Mouse (Mus musculus) granulocyte monocyte progenitor cell, adult 5-6 weeks (primary cell): ENCODE results near the gene Tenm2. TPM values are rescaled to one million over a fixed set of nuclear protein-coding genes. Genes with fewer than 3 reads are reported as not detected.

ENCODE experiments used
- ATAC-seq: replicated peaks from 2 replicates; pipeline ENCODE4 v1.8.0; 2016; ENCODE audit warnings: mild to moderate bottlenecking, moderate TSS enrichment, inconsistent platforms; ENCODE audit not compliant: poor library complexity, severe bottlenecking
- total RNA-seq, 2 experiments: library from RNA; stranded (forward) in 1 of 2; stranded (reverse) in 1 of 2; fragments of 200-712, 200-1000 nt in 1 of 2; fragments of >200 nt in 1 of 2; fragmentation: Nextera tagmentation in 1 of 2; gene quantifications; 2 replicates each; pipeline ENCODE4 v1.2.3; 2014 to 2017

Tenm2 gene
- total RNA-seq, 2 experiments from 2014 or later = not detected

DNA sequence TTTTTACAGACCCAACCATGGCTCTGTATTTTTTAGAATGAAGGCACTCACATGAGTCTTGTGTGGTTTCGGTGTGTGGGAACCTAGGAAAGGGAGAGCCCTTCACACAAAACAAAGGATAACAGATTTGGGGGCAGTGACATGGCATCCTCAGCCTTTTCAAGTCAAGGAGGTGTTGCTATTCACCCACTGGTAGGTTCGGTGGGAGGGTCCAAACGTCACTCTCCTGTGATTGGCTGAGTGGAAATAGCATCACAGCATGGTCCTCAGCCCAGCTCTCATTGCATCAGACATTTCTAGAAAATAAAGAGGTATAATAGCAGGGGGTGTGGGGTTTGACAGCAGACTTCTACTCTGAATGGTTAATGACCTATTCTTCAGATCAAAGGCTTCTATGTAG, 534.8 kb downstream of the Tenm2 start:
- ATAC-seq = no peak

DNA sequence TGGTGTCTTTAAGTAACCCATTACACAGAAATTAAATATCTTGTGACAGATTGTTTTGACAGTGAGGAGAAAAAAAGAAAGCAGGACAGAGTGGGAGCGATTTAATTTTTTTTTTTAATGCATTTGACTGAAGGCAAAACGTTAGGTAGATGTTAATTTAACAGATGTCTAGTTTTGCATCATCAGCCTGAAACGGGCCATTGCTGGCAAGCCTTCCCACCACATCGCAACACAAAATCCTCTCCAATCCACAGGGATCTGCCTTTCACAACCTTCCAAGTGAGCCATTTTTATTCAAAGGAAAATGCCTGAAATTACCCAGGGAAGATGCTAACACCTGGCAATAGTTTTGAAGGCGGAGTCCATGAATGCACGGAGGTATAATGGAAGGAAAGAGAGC, 535.6 kb downstream of the Tenm2 start:
- ATAC-seq = no peak

DNA sequence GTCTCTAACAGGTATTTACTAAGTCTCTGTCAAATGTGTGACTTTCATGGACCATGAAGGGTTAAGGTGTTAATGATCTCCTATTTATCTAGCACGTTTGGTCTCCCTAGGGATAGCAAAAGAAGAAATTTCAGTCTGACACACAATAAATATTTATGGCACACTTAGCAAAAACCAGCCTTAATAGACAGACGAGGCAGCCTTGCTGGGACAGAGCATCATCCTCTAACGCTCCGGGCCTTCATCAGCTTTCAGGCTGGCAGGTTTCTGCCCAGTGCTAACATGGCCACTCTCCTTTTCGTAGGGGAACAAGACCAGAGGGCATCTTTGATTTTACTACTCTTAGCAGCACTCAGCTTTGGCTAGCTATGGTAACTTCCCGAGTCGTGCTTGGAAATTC, 537.5 kb downstream of the Tenm2 start:
- ATAC-seq = no peak

DNA sequence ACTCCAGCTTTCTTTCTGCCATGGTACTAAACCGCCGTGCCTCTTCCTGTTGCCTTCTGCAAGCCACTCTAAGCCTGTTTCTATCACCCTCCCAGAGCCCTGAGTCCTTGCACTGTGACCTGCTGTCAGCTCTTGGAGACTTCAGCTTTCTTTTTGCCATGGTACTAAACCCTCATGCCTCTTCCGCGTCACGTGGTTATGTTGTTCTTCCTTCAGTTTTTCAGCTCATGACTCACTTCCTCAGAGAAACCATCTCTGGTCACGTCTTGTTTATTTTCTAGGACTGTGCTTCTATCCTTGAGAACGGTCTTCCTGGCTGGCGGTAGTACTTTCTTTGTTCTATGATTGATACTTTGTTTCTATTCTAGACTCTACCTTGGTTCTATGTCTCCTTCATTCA, 537.9 kb downstream of the Tenm2 start:
- no peak for ATAC-seq

DNA sequence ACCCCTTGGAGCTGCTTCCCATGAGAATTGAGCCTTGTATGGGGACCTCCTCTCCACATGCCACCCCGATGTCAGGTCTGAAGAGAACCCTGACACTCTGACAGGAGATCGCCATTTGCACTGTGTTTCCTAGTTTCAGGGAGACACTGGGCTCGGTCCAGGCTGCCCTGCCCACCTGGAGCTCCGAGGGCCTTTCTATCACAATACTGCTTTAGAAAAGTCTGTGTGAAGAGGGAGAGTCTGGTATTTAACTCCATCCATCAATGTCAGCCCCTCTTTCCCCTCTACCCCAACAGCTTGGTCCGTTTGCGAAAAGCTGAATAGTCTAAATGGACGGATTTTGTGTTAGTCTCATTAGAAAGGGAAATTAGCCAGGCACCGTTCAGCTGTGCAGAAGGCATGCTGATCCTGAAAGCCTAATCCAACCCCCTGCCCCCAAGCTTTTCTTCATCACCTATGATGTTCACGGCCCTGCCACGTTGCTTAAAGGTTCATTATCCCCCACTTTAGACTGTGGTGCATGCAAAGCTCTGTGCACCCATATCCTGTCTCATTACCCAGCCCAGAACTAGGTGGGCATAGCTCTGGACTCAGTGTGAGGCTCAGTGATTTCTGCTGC, 538.6 kb downstream of the Tenm2 start:
- ATAC-seq = no peak

DNA sequence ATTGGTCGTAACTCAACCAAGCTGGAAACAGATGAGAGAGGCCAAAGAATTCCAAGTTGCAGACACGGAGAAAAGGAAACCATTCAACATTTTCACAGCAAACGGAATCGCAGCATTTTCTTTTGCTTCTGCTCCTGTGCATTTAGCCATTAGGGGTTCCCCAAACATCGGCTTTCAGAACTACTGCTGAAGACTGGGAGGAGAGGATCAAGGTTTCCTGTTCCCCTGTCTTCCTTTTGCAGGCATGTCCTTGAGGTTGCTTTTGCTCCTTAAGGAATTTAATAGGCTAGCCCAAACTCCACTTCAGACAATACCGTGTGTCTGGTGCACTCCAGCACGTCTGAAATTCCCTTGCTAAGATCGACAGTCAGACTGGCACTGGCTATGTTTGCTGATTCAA, 541.0 kb downstream of the Tenm2 start:
- ATAC-seq = no peak

DNA sequence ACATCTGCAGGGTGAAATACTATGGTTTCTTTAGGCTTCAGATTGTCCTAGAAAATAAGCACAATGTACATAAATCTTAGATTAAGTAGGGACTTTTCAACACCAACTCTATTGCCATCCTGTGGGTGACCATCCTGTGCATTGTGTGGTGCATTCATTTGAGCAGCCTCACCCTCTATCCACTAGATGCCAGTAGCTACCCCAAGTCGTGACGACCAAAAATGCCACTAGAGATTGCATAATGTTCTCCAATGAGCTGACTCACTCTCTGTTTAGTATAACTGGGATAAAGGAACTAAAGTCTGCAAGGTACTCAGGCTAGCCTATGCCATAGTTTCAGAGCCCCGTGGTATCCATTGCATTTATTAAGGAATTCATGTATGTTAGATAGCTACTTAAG, 543.1 kb downstream of the Tenm2 start:
- no peak for ATAC-seq

DNA sequence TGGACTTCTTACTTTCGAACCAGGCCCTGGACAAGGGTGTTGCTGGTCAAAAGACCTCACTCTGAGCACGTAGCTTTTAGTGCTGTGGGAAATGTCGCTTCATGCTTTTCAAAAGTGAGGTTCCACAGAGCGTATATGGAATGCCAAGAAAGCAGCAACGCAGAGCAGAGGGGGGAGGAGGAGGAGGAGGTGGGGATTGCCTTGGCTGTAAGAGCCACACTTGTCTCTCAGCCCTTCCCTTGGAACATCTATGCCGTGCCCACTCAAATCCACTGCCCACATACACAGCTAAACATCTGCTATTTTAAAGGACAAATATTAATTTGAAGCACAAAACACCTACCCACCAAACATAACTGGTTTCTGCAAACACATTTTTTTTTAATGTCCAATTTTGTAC, 544.9 kb downstream of the Tenm2 start:
- ATAC-seq = no peak

DNA sequence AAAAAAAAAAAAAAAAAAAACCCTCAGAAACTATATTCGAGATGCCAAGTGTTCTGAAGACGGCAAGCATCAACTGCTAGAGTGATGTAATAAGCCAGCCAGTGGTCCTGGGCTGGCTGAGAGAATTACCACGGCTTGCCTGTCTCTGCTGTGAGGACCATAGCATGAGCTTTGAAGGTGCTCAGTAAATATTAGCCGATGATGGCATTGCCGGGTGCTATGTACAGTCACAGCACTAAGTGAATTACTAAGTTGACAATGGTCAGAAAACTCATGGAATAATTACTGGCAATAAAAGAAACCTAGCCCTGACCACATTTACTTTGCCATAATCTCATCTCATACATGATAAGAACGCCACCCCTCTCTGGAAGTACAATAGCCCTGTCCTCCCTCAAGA, 549.5 kb downstream of the Tenm2 start:
- ATAC-seq = no peak

DNA sequence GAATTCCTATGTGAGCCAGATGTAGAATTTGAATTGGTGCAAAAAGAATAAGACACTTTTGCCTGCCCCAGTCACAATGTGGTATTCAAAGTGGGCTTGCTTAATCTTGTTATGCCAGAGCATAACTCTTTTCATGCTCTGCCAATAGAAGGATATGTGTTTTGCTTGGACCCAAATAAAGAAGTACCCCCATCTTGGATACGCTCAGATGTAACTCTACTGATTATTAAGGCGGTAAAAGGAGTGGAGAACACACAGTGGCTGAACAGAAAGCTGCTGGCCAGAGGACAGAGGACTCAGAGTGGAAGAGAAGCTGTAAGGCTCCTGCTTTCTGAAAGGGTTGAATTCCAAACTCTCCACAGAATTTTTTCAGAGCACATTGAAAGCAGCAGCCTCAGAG, 556.4 kb downstream of the Tenm2 start:
- no peak for ATAC-seq

DNA sequence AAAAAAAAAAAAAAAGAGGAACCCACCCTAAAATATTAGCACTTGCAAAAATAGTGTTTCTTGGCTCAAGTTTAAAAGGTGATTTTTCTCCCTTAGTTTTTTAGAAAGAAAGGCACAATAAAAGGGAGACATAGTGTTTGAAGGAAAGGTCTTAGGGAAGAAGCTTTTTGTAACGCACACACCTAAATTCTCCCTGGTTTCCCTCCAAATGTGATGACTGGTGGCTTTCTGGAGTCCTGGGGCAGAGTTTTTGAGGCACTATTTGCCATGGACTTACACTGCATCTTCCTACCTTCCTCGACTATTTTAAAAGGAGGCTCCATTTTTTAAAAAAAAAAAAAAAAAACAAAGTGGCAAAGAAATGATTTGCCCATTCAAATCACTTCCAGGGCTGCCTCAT, 557.2 kb downstream of the Tenm2 start:
- no peak for ATAC-seq

DNA sequence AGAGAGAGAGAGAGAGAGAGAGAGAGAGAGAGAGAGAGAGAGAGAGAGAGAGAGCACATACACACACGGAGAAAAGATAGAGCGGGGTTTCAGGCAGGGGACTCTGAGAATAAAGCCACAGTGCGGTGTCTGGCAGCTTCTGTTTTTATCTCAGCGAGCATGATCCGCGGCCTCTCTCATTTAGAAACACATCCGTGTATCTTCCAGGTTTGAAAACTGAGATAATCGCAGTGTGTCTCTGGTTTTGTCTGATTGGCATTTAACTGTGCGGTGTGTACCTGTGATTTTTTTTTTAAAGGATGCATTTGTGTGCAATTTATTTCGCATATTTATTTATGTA, 557.7 kb downstream of the Tenm2 start:
- ATAC-seq = no peak

DNA sequence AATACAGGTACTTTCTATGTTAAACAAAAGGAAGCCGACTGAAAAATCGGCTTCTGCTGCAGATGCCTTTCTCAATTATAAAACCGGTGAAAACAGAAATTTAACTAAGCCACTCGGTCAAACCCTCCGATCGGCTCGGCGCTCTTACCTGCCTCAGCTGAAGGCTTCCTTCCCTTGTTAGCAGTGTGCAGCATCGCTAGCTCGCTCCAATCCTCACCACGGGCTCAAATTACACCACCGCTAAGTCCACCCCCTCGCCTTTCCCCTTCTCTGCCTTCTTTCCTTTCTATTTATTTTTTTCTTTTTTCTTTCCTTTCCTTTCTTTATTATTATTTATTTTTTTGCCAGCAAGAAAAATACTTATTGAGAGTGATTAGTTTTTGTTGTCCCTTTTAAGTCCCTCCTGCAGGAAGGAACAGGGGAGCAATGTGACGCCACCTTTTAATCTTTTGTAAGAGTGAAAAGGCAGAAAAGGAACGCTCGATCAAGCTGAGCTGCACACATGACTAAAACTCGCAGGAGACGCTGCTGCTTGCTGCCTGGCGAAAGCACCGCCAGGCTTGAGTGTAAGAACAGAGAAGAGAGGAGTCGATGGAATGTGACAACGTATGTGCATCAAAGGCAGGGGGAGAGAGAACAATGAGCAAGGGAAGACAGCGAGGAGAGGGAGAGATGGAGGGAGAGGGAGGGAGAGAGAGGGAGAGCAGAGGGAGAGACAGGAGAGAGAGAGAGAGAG, 558.3 kb downstream of the Tenm2 start:
- ATAC-seq = no peak

DNA sequence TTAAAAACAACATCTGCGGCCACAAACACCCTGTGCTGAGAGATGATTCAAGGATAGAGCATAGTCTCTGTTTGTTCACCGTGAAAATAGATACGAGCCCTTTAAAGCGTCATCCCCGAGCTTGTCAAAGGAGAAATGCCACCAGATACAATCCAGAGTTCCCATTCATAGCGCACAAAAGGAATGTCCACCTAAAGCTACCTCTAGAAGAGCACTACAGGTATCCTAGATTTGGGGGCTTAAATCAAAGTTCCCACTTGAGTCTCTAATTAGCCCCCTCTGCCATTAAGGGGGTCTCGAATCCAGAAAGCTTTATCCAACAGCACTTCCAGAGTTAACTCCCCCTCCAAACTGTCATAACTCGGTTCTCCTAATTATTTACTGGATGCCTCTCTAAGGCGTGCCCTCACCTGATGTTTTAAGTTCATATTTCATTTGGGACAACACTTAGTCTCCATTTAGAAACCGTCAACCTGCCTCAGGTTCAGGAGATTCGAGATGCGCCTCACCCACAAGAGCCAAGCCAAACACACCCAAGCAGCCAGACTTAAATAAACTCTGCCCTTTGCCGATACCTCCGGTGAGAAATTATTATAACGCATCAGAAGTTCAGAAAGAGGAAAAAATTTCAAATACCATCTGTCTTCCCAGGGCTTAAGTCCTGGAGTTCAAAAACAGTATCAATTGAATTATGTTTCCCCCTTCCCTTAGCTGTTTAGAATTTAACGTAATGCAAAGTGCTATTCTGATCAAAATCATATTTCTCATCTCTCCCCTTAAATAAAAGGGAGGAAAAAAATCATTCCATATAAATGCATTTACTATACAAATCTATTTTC, 559.1 kb downstream of the Tenm2 start:
- ATAC-seq = no peak

DNA sequence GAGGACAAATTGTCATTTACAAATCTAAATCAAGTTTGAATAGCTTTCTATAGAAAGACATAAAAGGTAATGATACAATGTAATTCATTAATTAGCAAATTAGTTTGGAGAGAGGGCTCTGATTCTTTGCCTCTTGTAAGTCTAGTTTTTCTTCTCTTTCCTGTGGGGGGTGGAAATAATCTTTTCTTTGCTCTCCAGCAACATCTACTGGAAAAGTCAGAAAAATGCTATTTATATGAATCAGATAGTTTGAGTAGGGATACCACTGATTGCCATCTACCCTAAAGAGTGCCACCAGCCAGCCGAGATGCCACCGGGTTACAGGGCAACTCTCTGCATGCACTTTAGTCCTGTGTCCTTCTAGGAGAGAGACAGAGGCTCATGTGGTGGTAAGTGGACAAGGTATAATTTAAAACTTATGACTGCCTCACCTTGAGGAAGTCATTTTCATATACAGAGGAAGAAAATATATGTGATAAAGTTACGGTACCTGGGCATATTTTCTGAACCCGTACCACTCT, 560.8 kb downstream of the Tenm2 start:
- no peak for ATAC-seq

DNA sequence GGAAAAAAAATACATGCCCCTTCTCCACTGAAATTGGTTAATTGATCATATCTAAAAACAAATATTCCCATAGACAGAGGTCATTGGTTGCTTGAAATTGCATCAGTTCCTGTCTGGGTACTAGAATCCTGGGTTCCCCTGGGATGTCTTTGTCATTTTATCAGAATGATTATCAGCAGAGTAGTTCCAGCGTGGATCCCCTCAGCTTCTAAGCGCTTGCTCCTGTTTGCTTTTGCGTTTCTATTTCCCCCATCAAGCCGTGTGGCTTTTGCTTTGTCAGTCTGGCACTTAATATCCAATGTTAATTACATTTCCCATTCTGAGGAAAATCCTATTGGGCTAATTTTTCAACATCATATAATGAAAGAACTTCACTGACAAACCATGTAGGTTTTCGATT, 561.6 kb downstream of the Tenm2 start:
- ATAC-seq = no peak

DNA sequence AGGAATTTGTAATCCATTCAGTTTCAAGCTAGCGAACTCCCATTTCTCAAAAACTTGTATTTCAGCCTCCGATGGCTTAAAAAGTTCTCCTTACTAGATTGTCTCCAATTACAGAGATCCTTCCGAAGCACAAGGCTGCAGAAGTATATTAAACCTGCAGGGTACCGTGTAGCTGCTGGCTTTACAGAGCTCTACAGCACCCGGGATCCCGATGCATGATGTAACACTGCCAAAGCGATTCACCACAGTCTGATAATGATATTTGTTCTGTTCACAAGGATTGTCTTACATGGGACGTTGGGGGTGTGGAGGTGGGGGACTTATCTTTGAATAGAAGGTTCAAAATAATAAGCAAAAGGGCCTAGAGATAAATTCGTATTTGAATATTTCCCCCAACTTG, 564.6 kb downstream of the Tenm2 start:
- no peak for ATAC-seq

DNA sequence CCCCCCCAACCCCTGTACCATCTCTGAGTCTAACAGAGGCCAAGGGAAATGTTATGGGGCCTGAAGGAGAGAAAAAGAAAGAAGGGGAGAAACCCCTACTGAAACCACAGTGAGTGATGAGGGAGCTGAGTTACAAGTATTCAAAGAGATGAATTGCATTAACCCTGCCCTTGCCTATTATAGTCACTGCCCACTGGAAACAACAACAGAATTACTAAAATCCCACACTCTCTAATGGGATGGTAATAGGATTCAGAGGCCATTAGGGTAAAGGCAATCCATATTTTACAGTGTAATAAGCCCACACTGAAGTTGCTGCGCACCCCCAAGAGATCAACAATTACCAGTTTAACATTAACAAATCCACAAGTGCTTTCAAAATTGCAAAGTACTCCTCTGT, 571.7 kb downstream of the Tenm2 start:
- no peak for ATAC-seq

DNA sequence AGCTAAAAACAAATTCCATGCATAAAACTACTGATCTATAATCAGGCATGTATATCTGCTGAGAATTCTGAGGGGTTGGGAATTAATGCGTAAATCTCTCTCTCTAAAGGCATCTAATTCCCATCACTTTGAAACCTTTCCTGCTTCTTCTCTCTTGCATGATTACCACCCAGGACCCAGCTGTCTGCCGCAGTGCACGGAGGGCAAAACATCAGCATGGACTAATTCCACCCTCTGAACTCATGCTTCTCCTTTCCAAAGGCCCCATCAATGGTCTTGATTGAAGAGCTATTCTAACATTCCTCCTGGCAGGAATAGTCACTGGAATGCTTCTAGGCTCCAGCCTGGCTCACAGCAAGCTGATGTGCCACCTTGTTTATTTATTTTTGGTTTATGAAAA, 572.2 kb downstream of the Tenm2 start:
- no peak for ATAC-seq

DNA sequence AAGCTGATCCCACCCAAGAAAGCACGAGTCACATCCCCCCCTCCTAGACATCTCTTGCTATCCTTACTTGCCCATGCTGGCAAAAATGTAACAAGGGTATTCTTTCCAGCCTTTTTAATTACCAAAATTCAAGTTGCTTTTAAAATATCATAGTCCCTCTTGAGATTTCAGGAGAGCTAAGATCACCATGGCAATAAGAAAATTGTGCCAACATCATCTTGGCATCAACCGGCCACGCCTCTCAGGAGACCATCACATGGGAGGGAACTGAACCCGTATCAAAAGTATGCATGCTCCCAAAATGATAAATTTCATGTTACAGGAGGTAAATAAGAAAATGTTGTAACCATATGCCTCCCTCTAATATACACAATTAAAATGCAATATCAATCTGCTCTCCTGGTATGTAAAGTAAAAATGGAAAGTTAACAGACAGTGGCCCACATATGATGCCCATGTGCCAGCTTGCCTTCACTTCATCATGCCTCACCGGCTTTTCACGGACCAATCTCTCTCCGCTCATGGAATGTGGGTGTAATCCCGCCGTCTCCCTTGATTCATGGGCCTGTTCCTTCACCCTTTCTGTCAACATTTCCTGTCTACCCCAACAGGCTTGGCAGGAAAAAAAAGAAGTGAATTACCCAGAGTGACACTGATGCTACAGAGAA, 582.0 kb downstream of the Tenm2 start:
- no peak for ATAC-seq

DNA sequence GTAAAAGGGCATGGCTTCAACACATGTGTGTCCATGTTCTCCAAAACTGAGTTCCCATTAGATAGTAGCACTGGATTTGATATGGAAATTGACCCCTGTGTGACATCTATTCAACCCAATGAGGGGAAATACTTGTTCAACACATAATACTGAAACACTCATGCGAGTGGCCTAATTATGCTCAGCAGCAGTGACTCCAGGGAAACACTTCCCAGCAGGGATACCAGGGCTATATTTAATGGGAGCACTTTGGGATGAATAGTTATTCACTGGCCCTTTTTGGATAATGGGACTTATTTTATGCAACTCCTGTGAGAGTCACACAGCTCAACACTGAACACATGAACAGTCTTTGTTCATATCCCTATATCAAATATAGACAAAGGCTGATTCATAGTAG, 588.6 kb downstream of the Tenm2 start:
- ATAC-seq = no peak
